Mouse (Mus musculus) heart, embryonic 11.5 days (tissue): ENCODE measurements around the gene Arfgap1. TPM values are rescaled to one million over a fixed set of nuclear protein-coding genes. Genes with fewer than 3 reads are reported as not detected.

ENCODE experiments used
- ATAC-seq: fragments of 200-750 bp; cut with Nextera tagmentation; replicated peaks from 2 replicates; pipeline ENCODE4 v1.8.0; 2017; ENCODE audit warnings: moderate library complexity; ENCODE audit not compliant: insufficient number of reproducible peaks, low FRiP score, low TSS enrichment
- H3K27ac ChIP-seq: fragments of 300-500 bp; sonication (generic); 2 replicates; pipeline ENCODE4 v1.5.1; 2014; ENCODE audit warnings: mild to moderate bottlenecking, low read depth, low read length
- H3K27me3 ChIP-seq: fragments of 300-500 bp; sonication (generic); 2 replicates; pipeline ENCODE4 v1.6.1; 2014; ENCODE audit warnings: mild to moderate bottlenecking, low read length, mixed read lengths; ENCODE audit not compliant: control insufficient read depth, insufficient read depth
- H3K36me3 ChIP-seq: fragments of 300-500 bp; sonication (generic); 2 replicates; pipeline ENCODE4 v1.6.1; 2014; ENCODE audit warnings: mild to moderate bottlenecking, low read length, moderate library complexity, mixed read lengths; ENCODE audit not compliant: control insufficient read depth, insufficient read depth
- H3K4me1 ChIP-seq: fragments of 300-500 bp; sonication (generic); 2 replicates; pipeline ENCODE4 v1.6.1; 2014; ENCODE audit warnings: low read length; ENCODE audit not compliant: control insufficient read depth, insufficient read depth
- H3K4me2 ChIP-seq: fragments of 300-500 bp; sonication (generic); 2 replicates; pipeline ENCODE4 v1.6.1; 2014; ENCODE audit warnings: mild to moderate bottlenecking, moderate library complexity
- H3K4me3 ChIP-seq: fragments of 300-500 bp; sonication (generic); 2 replicates; pipeline ENCODE4 v1.5.1; 2014; ENCODE audit warnings: low read depth, low read length
- H3K9ac ChIP-seq: fragments of 300-500 bp; sonication (generic); 2 replicates; pipeline ENCODE4 v1.6.1; 2014; ENCODE audit warnings: mild to moderate bottlenecking, low read depth, low read length, moderate library complexity
- H3K9me3 ChIP-seq: fragments of 300-500 bp; sonication (generic); replicated peaks from 2 replicates; pipeline ENCODE4 v1.6.1; 2016; ENCODE audit warnings: low read length; ENCODE audit not compliant: control insufficient read depth
- WGBS: fragments of 180-500 bp; shearing (Covaris S2); extraction: QIAGEN DNeasy Blood & Tissue Kit; methylation state at CpG from one replicate; pipeline ENCODE4 v1.1.7; 2014; ENCODE audit not compliant: insufficient replicate concordance; 5-methylcytosine and 5-hydroxymethylcytosine counted together
- polyA plus RNA-seq: library from polyadenylated mRNA; unstranded; fragments of >200 nt; fragmentation: Nextera tagmentation; extraction: Ambion mirVana; gene quantifications from 2 replicates; pipeline ENCODE4 v1.2.1, GENCODE M21; 2014

Arfgap1 gene
- 59.3 and 68.9 TPM in 2 replicates for polyA plus RNA-seq

DNA sequence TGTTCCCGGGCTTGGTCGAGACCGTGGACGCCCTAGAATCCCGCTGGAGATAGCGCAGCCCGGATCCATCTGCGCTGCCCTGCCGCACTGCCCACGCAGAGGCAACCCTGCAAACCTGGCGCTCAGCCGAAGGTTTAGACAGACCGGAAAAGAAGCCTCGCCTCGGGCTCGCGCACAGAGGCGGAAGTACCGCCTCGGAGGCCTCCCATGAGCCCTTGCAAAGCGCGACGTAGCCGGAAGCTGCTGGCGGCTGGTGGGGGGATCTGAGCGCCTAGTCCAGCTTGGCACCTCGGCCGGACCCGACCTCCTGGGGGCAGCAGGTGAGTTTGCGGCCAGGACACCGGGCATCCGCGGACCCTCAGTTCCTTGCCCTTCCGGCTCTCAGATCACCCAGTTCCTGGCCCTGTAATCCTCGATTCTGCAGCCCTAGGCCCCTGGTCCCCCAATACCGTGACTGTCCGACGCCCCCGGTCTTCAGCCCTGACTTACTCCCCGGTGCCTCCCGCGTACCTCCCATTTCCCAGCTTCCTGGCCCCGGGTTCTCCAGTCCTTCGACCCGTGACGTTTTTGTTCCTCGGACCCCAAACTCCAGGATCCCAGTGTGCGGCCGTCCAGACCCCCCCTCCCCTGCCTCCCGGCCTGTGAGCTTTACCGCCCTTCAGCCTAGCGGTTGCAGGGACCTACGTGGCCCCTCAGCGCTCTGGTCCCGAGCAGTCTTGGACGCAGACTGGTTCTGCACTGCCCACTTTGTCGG is at the start of gene Arfgap1:
TSS of gene Arfgap1 (plus strand) at position 216 of the 754 bp plus-strand sequence.
- peaks cover 11% of the 10 kb centered on the region for H3K36me3 ChIP-seq
- H3K4me2 ChIP-seq = peak within 1 kb of the TSS; percentile 74
- peak; percentile 89 for ATAC-seq
- peak within 1 kb of the TSS; percentile 91 for H3K27ac ChIP-seq
- peak within 1 kb of the TSS; percentile 89 for H3K9ac ChIP-seq
- under 1% methylated on average over 57 of the region's 57 CpGs for WGBS
- no peaks in the 10 kb centered on the region for H3K27me3 ChIP-seq
- no peaks in the 10 kb centered on the region for H3K9me3 ChIP-seq
- peak within 1 kb of the TSS; percentile 92 for H3K4me3 ChIP-seq
- peaks cover 20% of the 10 kb centered on the region for H3K4me1 ChIP-seq

DNA sequence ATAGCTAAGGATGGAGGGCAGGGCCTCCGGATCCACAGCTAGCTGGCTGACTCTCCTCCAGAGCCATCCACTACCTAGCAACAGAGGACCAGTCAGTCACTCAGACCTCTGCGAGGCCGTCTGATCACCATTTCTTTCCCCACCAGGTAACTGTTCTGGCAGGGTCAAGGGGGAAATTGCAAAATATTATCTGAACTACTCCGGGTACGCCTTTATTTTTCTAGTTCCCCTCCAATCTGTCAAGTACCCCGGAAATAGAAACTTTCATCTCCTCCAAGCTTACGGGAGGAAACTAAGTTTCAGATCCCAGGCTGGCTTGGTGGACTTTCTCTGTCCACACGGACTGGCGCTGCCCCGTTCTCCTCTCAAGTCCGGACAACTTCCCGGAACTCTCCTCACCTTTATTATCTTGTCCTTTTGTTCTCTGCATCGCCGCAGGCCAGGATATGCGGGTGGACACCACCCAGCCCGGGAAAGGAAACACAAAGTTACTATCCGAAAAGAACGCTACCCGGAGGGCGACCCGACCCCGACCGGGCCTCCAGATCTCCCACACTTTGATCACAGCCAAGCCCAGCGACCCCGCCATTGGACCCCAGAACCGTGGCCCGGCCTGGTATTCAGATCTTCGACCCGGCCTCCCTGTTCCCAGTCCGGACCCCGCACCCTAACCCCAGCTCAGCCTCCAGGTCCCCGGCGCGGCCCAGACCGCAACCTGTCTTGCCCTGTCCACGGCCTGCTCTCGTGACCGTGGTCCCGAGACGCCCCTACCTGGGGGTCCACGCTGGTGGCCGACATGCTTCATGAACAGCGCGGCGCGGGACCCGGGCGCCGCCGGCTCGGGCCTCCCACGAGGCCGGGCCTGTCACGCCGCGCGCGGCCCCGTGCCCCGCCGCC is 46.9 kb upstream of the Arfgap1 start:
- Histone ChIP-seq H3K4me3 (peak overlapping the region; percentile 100), H3K9ac (peak overlapping the region; percentile 98), H3K4me1 (peaks cover 5% of the 10 kb centered on the region; the same call in 1 of the 2 replicates), H3K36me3 (peaks cover 20% of the 10 kb centered on the region), H3K27me3 (no peaks in the 10 kb centered on the region), H3K9me3 (no peaks in the 10 kb centered on the region), H3K27ac (peak overlapping the region; percentile 76), H3K4me2 (peak overlapping the region; percentile 89)
- ATAC-seq = peak; percentile 44
- 1% methylated on average over 61 of the region's 61 CpGs for WGBS

DNA sequence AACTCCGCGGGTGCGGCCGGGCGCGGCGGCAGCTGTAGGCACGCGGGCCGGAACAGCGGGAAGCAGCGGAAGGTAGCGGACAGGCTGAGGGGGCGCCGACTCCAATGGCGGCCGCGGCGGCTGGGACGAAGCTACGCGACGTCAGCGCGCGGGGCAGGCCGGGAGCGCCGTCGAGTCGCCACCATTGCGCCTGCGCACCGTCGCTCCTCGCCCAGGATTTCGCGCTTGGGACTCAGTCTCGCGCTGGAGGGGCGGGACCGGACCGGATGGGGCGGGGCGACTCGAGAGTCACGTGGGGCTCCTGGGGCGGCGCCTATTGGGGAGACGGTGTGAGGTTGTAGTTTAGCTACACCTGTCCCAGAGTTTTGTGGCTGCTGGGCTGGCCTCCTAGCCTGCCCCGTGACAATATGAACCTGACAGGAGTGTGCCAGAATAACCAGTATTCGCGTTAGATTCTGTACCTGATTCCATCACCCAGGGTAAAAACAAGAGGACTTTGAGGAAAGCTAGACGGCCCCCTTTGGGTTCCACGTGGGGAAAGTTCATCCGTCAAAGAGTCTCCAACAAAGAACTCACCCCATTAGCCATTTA is 46.1 kb upstream of the Arfgap1 start, which contains the start of gene Ythdf1:
TSS of gene Ythdf1 (minus strand) at position 140 of the 591 bp plus-strand sequence.
- H3K9ac ChIP-seq = peak within 1 kb of the TSS; percentile 98
- H3K4me3 ChIP-seq = peak within 1 kb of the TSS; percentile 100
- H3K4me1 ChIP-seq = peaks cover 3% of the 10 kb centered on the region; the same call in 1 of the 2 replicates
- H3K27me3 ChIP-seq = no peaks in the 10 kb centered on the region
- H3K9me3 ChIP-seq = no peaks in the 10 kb centered on the region
- ATAC-seq = peak; percentile 98
- H3K36me3 ChIP-seq = peaks cover 15% of the 10 kb centered on the region
- WGBS = 1% methylated on average over 45 of the region's 56 CpGs
- H3K27ac ChIP-seq = peak within 1 kb of the TSS; percentile 76
- peak within 1 kb of the TSS; percentile 89 for H3K4me2 ChIP-seq

DNA sequence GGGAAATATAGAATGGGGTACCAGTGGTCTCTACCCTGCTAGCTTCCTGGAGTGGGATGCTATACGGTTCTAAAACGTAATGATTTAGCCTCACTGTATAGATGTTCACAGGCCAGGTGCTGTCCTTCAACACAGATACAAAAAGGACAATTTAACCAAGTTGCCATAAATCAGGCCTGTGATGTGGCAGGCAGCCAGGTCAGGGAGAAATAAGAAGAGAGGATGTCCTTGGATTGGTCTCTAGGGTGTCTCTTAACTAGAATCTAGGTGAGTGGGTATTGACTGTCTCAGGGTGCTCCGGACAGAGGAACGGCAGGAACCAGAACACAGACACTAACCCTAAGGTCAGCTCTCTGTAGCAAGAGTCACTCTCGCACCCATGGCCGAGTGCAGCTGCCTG is 44.3 kb upstream of the Arfgap1 start:
- H3K9ac ChIP-seq = no peak overlapping the region
- H3K4me3 ChIP-seq = no peak overlapping the region
- H3K9me3 ChIP-seq = no peaks in the 10 kb centered on the region
- H3K27ac ChIP-seq = no peak overlapping the region
- no peaks in the 10 kb centered on the region for H3K27me3 ChIP-seq
- H3K4me2 ChIP-seq = no peak overlapping the region
- 78% methylated on average over 6 of the region's 6 CpGs for WGBS
- peaks cover 7% of the 10 kb centered on the region; the same call in 1 of the 2 replicates for H3K36me3 ChIP-seq
- 0 out of 2 replicates have a peak, but pooled peaks cover under 1% of the 10 kb centered on the region for H3K4me1 ChIP-seq
- no peak for ATAC-seq

DNA sequence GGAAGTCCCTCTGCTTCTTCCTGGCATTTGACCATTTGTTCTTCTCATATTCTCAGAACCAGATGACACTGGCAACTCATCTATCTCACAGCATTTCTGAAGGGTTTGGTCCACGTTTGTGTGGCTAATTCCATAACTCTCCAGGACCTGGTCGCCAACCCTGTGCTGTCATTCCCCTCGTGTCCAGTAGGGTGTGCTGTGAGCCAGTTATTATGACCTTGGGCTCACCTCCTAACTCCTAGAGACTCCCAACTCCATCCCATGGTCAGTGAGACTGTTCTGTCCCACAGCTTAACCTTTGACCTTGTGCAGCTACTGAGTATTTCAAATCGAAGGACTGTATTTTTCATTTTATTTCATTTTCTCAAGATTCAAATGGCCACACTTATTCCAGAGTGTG is 41.8 kb upstream of the Arfgap1 start:
- WGBS = 10% methylated on average over 4 of the region's 4 CpGs
- no peaks in the 10 kb centered on the region for H3K9me3 ChIP-seq
- no peak overlapping the region for H3K27ac ChIP-seq
- H3K9ac ChIP-seq = no peak overlapping the region
- no peak overlapping the region for H3K4me3 ChIP-seq
- no peaks in the 10 kb centered on the region for H3K27me3 ChIP-seq
- no peak overlapping the region for H3K4me2 ChIP-seq
- no peak for ATAC-seq
- no peaks in the 10 kb centered on the region for H3K4me1 ChIP-seq
- H3K36me3 ChIP-seq = no peaks in the 10 kb centered on the region

DNA sequence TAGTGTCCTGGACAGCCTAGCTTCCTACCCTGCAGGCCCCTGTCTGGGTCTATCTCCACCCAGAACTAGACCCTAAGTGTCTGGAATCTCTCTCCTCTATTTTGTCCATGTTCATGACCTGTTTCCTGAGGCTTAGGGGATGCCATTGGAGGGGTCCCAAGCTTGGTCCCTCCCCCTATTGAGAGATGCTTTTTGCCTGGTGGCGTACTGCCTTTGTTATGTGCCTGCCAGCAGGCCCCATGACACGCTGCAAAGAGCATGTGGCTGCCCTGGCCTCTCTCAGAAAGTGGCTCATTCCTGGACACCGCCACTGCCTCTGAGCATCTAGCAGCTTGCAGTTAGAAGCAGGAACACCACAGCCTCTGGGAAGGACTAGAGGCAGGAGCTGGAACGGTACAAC is 38.3 kb upstream of the Arfgap1 start, which contains the start of gene Birc7:
TSS of gene Birc7 (plus strand) at position 301 of the 400 bp plus-strand sequence.
- ATAC-seq = no peak
- Histone ChIP-seq H3K27me3 (no peaks in the 10 kb centered on the region), H3K9me3 (no peaks in the 10 kb centered on the region), H3K4me3 (no peak within 1 kb of the TSS), H3K27ac (no peak within 1 kb of the TSS), H3K4me2 (no peak within 1 kb of the TSS), H3K4me1 (no peaks in the 10 kb centered on the region), H3K9ac (no peak within 1 kb of the TSS), H3K36me3 (no peaks in the 10 kb centered on the region)
- whole genome bisulfite sequencing = 57% methylated on average over 4 of the region's 4 CpGs

DNA sequence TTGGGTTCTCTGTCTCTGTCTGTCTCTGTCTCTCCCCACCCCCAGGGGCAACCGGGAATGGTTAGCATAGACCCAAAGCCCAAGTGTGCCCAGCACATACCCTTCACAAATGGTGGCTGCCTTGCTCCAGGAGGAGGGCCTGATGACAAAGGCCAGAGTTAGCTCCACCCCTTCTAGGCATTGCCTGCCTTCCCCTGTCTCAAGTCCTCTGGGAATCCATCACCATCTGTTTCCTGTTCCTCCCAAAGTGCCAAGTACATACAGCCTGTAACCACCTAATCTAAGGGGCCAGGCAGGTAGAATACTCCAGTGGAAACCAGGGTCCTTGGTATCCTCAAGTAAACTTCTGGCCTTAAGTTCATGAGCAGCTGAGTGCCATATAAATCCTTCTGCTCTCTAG is 34.6 kb upstream of the Arfgap1 start:
- Histone ChIP-seq H3K9me3 (no peaks in the 10 kb centered on the region), H3K4me2 (no peak overlapping the region), H3K9ac (no peak overlapping the region), H3K27me3 (peaks cover 4% of the 10 kb centered on the region; the same call in 1 of the 2 replicates), H3K4me3 (no peak overlapping the region), H3K27ac (no peak overlapping the region), H3K36me3 (no peaks in the 10 kb centered on the region), H3K4me1 (no peaks in the 10 kb centered on the region)
- ATAC-seq = no peak
- 75% methylated on average over 1 of the region's 1 CpGs for WGBS

DNA sequence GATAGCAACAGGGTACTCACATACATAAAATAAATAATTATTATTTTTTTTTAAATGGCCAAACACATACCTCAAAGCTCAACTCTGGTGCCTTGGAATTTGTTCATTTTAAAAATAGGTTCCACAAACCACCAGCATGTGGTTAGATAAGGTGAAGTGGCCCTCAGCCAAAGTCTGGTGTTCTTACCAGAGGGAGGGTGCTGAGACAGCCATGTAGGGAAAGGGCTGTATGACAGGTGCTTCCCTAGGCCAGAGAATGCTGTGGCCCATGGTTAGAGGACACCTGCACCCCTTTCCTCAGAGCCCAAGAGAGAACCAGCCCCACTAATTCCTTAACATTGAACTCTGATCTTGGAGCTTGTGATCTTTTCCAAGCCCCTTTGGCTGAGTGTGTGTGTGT is 26.8 kb upstream of the Arfgap1 start:
- H3K4me2 ChIP-seq = no peak overlapping the region
- no peaks in the 10 kb centered on the region for H3K9me3 ChIP-seq
- H3K4me3 ChIP-seq = no peak overlapping the region
- H3K27me3 ChIP-seq = no peaks in the 10 kb centered on the region
- no peak overlapping the region for H3K27ac ChIP-seq
- H3K4me1 ChIP-seq = no peaks in the 10 kb centered on the region
- no peak for ATAC-seq
- H3K9ac ChIP-seq = no peak overlapping the region
- no peaks in the 10 kb centered on the region for H3K36me3 ChIP-seq
